Mouse (Mus musculus) lung, adult 2 months (tissue): ENCODE data around the gene Tpst2.

ENCODE experiments used
- CTCF ChIP-seq: fragments of 200-500 bp; IDR thresholded peaks from 2 replicates; pipeline ENCODE4 v1.5.1; 2011; ENCODE audit warnings: mild to moderate bottlenecking, low read length, control low read depth; ENCODE audit not compliant: insufficient read depth
- POLR2A ChIP-seq: fragments of 200-500 bp; IDR thresholded peaks from 2 replicates; pipeline ENCODE4 v1.6.1; 2011; ENCODE audit warnings: low read depth, mild to moderate bottlenecking, control low read depth, low read length, borderline replicate concordance; ENCODE audit errors: extremely low read depth

GRCm38 (mm10) chr5:112296404-112297181, 20.1 kb downstream of the Tpst2 start:
- TF ChIP-seq CTCF (no peak), POLR2A (no peak)
